Mouse (Mus musculus): ENCODE data around the gene Dusp2. TPM values are rescaled to one million over a fixed set of nuclear protein-coding genes. Genes with fewer than 3 reads are reported as not detected.
A peak's percentile ranks its signal among the peaks of the same experiment; 100 is the strongest.

The Dusp2 gene
- polyA plus RNA-seq, 1 experiment from 2014 or later: 7.3 TPM

DNA sequence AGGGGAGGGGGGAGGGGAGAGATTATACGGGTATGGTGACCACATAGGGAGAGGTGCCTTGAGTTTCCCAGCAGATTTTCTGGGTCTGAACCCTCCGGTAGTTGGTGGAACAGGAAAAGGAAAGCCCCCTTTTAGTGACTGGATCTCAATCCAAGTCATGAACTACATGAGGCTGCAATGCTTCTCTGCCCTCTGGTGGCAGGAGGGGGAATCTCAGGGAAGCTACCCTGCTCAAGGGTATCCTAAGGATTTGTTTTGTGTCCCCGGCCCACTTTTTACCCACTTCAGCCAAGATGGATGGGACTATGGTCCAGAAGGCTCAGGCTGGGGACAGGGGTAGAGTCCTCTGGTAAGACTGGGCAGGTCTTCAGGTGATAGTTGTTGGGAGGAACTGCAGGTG, 5.2 kb downstream of the Dusp2 start:
- peaks cover 29% of the 10 kb centered on the region for H3K4me1 ChIP-seq
- 10% methylated on average over 3 of the region's 3 CpGs for WGBS (ENCODE audit: insufficient replicate concordance)
- H3K27me3 ChIP-seq (replicated peaks): peaks cover 36% of the 10 kb centered on the region
- no peaks in the 10 kb centered on the region for H3K9me3 ChIP-seq (replicated peaks)
- H3K36me3 ChIP-seq: no peaks in the 10 kb centered on the region
- H3K4me2 ChIP-seq: no peak overlapping the region
- H3K9ac ChIP-seq: no peak overlapping the region
- no peak for ATAC-seq
- H3K4me3 ChIP-seq: no peak overlapping the region
- H3K27ac ChIP-seq: no peak overlapping the region

DNA sequence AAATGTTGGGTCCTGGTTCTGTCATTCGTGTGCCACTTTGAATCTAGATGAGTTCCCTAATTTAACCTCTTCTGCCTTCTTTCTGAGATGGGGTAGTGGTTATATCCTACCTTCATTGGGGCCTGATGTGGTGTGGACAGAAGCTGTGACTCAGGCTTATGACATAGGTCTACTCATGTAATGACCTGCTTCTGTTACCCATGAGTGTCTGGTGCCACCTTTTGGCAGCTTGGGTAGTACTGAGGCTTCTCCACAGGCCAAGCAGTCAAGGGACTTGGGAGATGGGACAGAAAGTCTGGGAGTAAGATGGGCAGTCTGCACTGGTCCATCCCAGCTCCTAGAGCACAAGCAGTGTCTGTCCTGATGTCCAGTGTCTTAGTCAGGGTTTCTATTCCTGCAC, 10.4 kb downstream of the Dusp2 start:
- Histone ChIP-seq H3K27ac (no peak overlapping the region), H3K9me3 (replicated peaks) (no peaks in the 10 kb centered on the region), H3K4me2 (no peak overlapping the region), H3K36me3 (no peaks in the 10 kb centered on the region), H3K27me3 (replicated peaks) (peaks cover 29% of the 10 kb centered on the region), H3K4me1 (no peaks in the 10 kb centered on the region), H3K9ac (no peak overlapping the region), H3K4me3 (no peak overlapping the region)
- WGBS (ENCODE audit: insufficient replicate concordance): 36% methylated on average over 1 of the region's 1 CpGs
- ATAC-seq: no peak

- H3K9me3 ChIP-seq (replicated peaks): no peaks in the 10 kb centered on the region
- H3K4me2 ChIP-seq: no peak overlapping the region
- WGBS (ENCODE audit: insufficient replicate concordance): 70% methylated on average over 13 of the region's 13 CpGs
- H3K9ac ChIP-seq: no peak overlapping the region
- H3K4me3 ChIP-seq: no peak overlapping the region
- no peak overlapping the region for H3K27ac ChIP-seq
- ATAC-seq: no peak
- H3K27me3 ChIP-seq (replicated peaks): peaks cover 26% of the 10 kb centered on the region
- no peaks in the 10 kb centered on the region for H3K36me3 ChIP-seq
- no peaks in the 10 kb centered on the region for H3K4me1 ChIP-seq
Measured at GRCm38 (mm10) chr2:127347147-127347985, 11.4 kb downstream of the Dusp2 start.

DNA sequence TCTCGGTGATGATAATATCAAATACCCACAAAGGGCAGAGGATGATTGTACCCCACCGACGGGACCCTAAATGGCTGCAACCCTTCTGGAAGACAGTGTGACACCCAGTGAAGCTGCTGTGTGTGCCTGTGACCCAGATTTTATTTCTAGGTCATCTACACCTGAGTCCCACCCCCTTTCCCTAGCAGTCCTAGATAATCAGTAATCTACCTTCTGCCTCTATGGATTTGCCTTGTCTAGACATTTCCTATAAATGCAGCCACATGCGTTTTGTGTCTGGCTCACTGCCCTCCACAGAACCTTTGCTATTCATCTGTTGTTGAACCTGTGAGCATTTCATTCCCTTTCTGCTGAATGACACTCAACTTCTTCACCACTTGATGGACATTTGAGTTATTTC, 17.9 kb downstream of the Dusp2 start:
- WGBS (ENCODE audit: insufficient replicate concordance): 66% methylated on average over 4 of the region's 4 CpGs
- peaks cover 45% of the 10 kb centered on the region for H3K27me3 ChIP-seq (replicated peaks)

DNA sequence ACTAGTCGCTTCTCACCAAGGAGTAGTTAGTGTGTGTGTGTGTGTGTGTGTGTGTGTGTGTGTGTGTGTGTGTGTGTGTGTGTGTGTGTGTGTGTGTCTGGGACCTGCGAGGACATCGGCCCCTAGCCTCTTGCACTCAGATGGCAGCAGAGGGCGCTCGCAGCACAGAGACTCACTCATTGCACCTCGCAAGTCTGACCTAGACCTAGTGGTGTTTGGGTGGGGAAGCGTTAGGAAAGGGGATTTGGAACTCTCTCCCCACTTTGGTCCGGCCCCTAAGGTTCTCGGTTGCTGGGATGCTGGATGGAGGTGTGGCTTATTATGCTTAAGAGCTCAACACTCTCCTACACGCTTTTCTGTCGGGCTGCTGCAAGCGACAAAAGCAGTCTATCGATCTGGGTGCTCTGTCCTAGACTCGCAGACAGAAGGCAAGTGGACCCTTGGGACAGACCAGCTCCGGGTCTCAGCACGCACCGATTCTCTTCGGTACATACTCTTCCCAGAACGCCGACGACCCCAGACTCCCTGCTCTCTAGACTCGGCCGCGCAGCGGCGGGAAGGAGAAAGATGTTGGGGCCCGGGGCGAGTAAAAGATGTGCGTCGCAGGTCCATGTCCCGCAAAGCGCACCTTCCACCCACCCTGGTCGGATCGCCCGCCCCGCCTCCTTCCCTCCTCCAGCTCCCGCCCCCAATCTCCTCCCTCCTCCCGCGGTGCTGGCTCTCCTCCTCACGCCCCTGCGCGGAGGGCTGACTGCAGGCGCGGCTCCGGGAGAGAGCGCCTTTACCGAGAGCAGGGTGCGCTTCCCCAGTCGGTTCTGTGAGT, 26.7 kb downstream of the Dusp2 start, which contains the start of gene Adra2b:
Adra2b (plus strand) TSS at position 750 of the 823 bp plus-strand sequence.
- Histone ChIP-seq H3K4me2 (peak within 1 kb of the TSS; percentile 95), H3K27ac (peak within 1 kb of the TSS; percentile 77), H3K4me3 (peak within 1 kb of the TSS; percentile 70), H3K27me3 (replicated peaks) (peaks cover 91% of the 10 kb centered on the region), H3K4me1 (peaks cover 48% of the 10 kb centered on the region), H3K36me3 (peaks cover 28% of the 10 kb centered on the region), H3K9ac (peak within 1 kb of the TSS; percentile 75), H3K9me3 (replicated peaks) (no peaks in the 10 kb centered on the region)
- ATAC-seq: peak; percentile 93
- WGBS (ENCODE audit: insufficient replicate concordance): under 1% methylated on average over 40 of the region's 49 CpGs

More for the DNA sequence above, 17.9 kb downstream of the Dusp2 start:
- Histone ChIP-seq H3K9ac (no peak overlapping the region), H3K4me1 (no peaks in the 10 kb centered on the region), H3K36me3 (no peaks in the 10 kb centered on the region), H3K4me2 (no peak overlapping the region), H3K4me3 (no peak overlapping the region), H3K27ac (no peak overlapping the region), H3K9me3 (replicated peaks) (no peaks in the 10 kb centered on the region)
- no peak for ATAC-seq

- H3K4me1 ChIP-seq: peaks cover 54% of the 10 kb centered on the region
- WGBS (ENCODE audit: insufficient replicate concordance): 2% methylated on average over 28 of the region's 28 CpGs
- peak; percentile 55 for ATAC-seq
Measured at GRCm38 (mm10) chr2:127363282-127363652, 27.3 kb downstream of the Dusp2 start.

DNA sequence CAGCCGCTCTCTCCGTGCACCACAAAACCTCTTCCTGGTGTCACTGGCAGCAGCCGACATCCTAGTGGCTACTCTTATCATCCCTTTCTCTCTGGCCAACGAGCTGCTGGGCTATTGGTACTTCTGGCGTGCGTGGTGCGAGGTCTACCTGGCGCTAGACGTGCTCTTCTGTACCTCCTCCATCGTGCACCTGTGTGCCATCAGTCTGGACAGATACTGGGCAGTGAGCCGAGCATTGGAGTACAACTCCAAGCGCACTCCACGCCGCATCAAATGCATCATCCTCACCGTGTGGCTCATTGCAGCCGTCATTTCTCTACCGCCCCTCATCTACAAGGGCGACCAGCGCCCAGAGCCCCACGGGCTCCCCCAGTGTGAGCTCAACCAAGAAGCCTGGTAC, 27.7 kb downstream of the Dusp2 start:
- Histone ChIP-seq H3K9ac (peak overlapping the region; percentile 75), H3K4me3 (peak overlapping the region; percentile 70), H3K9me3 (replicated peaks) (no peaks in the 10 kb centered on the region), H3K27ac (peak overlapping the region; percentile 77), H3K4me2 (peak overlapping the region; percentile 95), H3K27me3 (replicated peaks) (peaks cover 90% of the 10 kb centered on the region), H3K36me3 (peaks cover 38% of the 10 kb centered on the region), H3K4me1 (peaks cover 58% of the 10 kb centered on the region)
- 6% methylated on average over 20 of the region's 20 CpGs for WGBS (ENCODE audit: insufficient replicate concordance)
- ATAC-seq: no peak

More at GRCm38 (mm10) chr2:127363282-127363652, 27.3 kb downstream of the Dusp2 start:
- Histone ChIP-seq H3K27ac (peak overlapping the region; percentile 77), H3K4me2 (peak overlapping the region; percentile 95), H3K9me3 (replicated peaks) (no peaks in the 10 kb centered on the region), H3K4me3 (peak overlapping the region; percentile 70), H3K27me3 (replicated peaks) (peaks cover 94% of the 10 kb centered on the region), H3K36me3 (peaks cover 34% of the 10 kb centered on the region), H3K9ac (peak overlapping the region; percentile 75)

GRCm38 (mm10) chr2:127364452-127364851, 28.5 kb downstream of the Dusp2 start:
- H3K27me3 ChIP-seq (replicated peaks): peaks cover 82% of the 10 kb centered on the region
- H3K36me3 ChIP-seq: peaks cover 39% of the 10 kb centered on the region
- H3K4me2 ChIP-seq: peak overlapping the region; percentile 95
- no peaks in the 10 kb centered on the region for H3K9me3 ChIP-seq (replicated peaks)
- H3K27ac ChIP-seq: peak overlapping the region; percentile 77; the same call in 1 of the 2 replicates
- H3K4me1 ChIP-seq: peaks cover 66% of the 10 kb centered on the region
- WGBS (ENCODE audit: insufficient replicate concordance): 12% methylated on average over 8 of the region's 8 CpGs
- no peak for ATAC-seq
- H3K9ac ChIP-seq: peak overlapping the region; percentile 75
- peak overlapping the region; percentile 70 for H3K4me3 ChIP-seq

DNA sequence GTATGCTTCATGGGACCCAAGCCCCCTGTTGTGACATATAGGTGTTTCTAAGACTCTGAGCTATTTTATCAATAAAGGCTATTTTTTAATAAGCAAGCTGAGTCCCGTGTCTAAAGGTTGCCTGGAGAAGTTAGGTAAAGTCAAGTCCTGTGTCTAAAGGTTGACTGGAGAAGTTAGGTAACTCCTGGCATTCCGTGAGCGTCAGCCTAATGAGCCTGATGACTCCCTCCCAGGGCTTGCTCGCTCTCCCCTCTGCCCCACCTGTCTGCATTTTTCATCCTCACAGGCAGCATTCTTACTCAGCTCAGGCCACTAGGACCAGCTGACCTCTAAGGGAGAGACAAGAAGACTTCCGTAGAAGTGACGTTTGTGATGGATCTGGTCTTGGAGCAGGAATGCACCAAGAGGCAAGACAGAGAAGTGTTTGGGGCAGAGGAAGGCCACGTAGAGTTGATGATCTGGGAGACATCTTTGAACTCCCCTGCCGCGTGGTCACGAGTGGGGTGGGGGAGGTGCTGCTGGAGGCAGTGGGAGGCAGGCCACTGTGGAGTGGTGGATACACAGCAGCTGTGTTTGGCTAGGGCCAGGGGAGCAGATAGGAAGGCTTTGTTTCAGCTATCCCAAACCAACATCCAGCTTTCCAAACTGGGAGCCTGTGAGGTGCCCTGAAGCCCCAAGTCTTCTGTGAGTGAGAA, 31.3 kb downstream of the Dusp2 start:
- H3K9me3 ChIP-seq (replicated peaks): no peaks in the 10 kb centered on the region
- H3K9ac ChIP-seq: peak overlapping the region; percentile 75
- H3K27me3 ChIP-seq (replicated peaks): peaks cover 56% of the 10 kb centered on the region
- H3K27ac ChIP-seq: peak overlapping the region; percentile 97
- H3K4me1 ChIP-seq: peaks cover 94% of the 10 kb centered on the region
- H3K4me2 ChIP-seq: peak overlapping the region; percentile 95
- no peak for ATAC-seq
- H3K4me3 ChIP-seq: peak overlapping the region; percentile 70
- 59% methylated on average over 10 of the region's 10 CpGs for WGBS (ENCODE audit: insufficient replicate concordance)
- H3K36me3 ChIP-seq: peaks cover 43% of the 10 kb centered on the region

GRCm38 (mm10) chr2:127369703-127370376, 33.9 kb downstream of the Dusp2 start:
- peak overlapping the region; percentile 70 for H3K4me3 ChIP-seq

More at GRCm38 (mm10) chr2:127369703-127370376, 33.9 kb downstream of the Dusp2 start:
- peaks cover 32% of the 10 kb centered on the region for H3K27me3 ChIP-seq (replicated peaks)
- peak overlapping the region; percentile 91 for H3K9ac ChIP-seq
- peaks cover 40% of the 10 kb centered on the region for H3K36me3 ChIP-seq
- H3K4me2 ChIP-seq: peak overlapping the region; percentile 95
- no peaks in the 10 kb centered on the region for H3K9me3 ChIP-seq (replicated peaks)
- H3K4me1 ChIP-seq: peaks cover 99% of the 10 kb centered on the region
- 0 out of 2 replicates have a peak, but pooled peaks have one; percentile 11 for ATAC-seq
- WGBS (ENCODE audit: insufficient replicate concordance): 55% methylated on average over 5 of the region's 5 CpGs
- peak overlapping the region; percentile 97 for H3K27ac ChIP-seq

Data from liver, embryonic 12.5 days (tissue).